Mouse (Mus musculus) ES-E14 (cell line): ENCODE data around the gene Dnajc22. TPM values are rescaled to one million over a fixed set of nuclear protein-coding genes. Genes with fewer than 3 reads are reported as not detected.

ENCODE experiments used
- DNase-seq: peaks from one replicate; pipeline ENCODE4 v3.0.0-alpha.2; 2013; ENCODE audit warnings: low read depth, low spot score
- H3K27ac ChIP-seq: 2 replicates; pipeline ENCODE4 v1.5.1; 2012; ENCODE audit warnings: low read depth, mild to moderate bottlenecking, low read length, moderate library complexity, mixed read lengths; ENCODE audit not compliant: poor library complexity, insufficient read depth, severe bottlenecking
- H3K36me3 ChIP-seq: 2 replicates; pipeline ENCODE4 v1.6.1; 2012; ENCODE audit warnings: mild to moderate bottlenecking, low read length, moderate library complexity, mixed read lengths; ENCODE audit not compliant: control insufficient read depth, poor library complexity, insufficient read depth, severe bottlenecking
- H3K4me1 ChIP-seq, 2 experiments: fragments of 150-350 bp in 1 of 2; sonication (generic) in 1 of 2; 2 replicates each; pipeline ENCODE4 v1.6.1; 2012; ENCODE audit warnings: low read length in 2 of 2, mild to moderate bottlenecking in 1 of 2, mixed read lengths in 1 of 2; ENCODE audit not compliant: control insufficient read depth in 2 of 2, insufficient read depth in 2 of 2, poor library complexity in 1 of 2
- H3K4me3 ChIP-seq, 2 experiments: fragments of 150-350 bp in 1 of 2; sonication (generic) in 1 of 2; 2 replicates each; pipeline ENCODE4 v1.5.1; 2012; ENCODE audit warnings: low read length in 2 of 2, low read depth in 1 of 2, mild to moderate bottlenecking in 1 of 2, mixed read lengths in 1 of 2; ENCODE audit not compliant: insufficient read depth in 1 of 2, poor library complexity in 1 of 2, severe bottlenecking in 1 of 2
- H3K9ac ChIP-seq: 2 replicates; pipeline ENCODE4 v1.6.1; 2012; ENCODE audit warnings: low read depth, mild to moderate bottlenecking, low read length, mixed read lengths; ENCODE audit not compliant: poor library complexity, insufficient read depth, severe bottlenecking
- H3K9me3 ChIP-seq: fragments of 150-350 bp; sonication (generic); 2 replicates; pipeline ENCODE4 v1.6.1; 2012; ENCODE audit warnings: low read depth, mild to moderate bottlenecking, low read length; ENCODE audit not compliant: control insufficient read depth, insufficient read depth
- CHD2 ChIP-seq: IDR thresholded peaks from 2 replicates; pipeline ENCODE4 v1.6.1; 2014; ENCODE audit warnings: mild to moderate bottlenecking, low read depth, low read length, inconsistent platforms
- HCFC1 ChIP-seq: IDR thresholded peaks from 2 replicates; pipeline ENCODE4 v1.6.1; 2012; ENCODE audit warnings: low read length, inconsistent platforms, borderline replicate concordance; ENCODE audit not compliant: insufficient read depth
- MAFK ChIP-seq: IDR thresholded peaks from 2 replicates; pipeline ENCODE4 v1.6.1; 2014; ENCODE audit warnings: mild to moderate bottlenecking, low read depth, low read length, inconsistent platforms; ENCODE audit not compliant: insufficient read depth
- ZC3H11A ChIP-seq: IDR thresholded peaks from 2 replicates; pipeline ENCODE4 v1.6.1; 2012; ENCODE audit warnings: low read depth, mild to moderate bottlenecking, inconsistent platforms, low read length, borderline replicate concordance
- ZNF384 ChIP-seq: IDR thresholded peaks from 2 replicates; pipeline ENCODE4 v1.6.1; 2012; ENCODE audit warnings: low read depth, low read length, inconsistent platforms
- in situ Hi-C, 2 experiments: fragments of 600-800 bp; cut with MboI; formaldehyde crosslinking; loops; one replicate each; pipeline ENCODE4 v1.15.1; 2025; ENCODE audit warnings: low sequenced_read_pairs in 2 of 2, inconsistent platforms in 1 of 2; ENCODE audit not compliant: unreplicated experiment in 2 of 2
- total RNA-seq: library from RNA; depleted of rRNA; stranded (reverse); fragments of 300-350 nt; gene quantifications from 2 replicates; pipeline ENCODE4 v1.2.3, GENCODE M21; 2012

Dnajc22 gene
- total RNA-seq, 1 experiment = 8.6 TPM

DNA sequence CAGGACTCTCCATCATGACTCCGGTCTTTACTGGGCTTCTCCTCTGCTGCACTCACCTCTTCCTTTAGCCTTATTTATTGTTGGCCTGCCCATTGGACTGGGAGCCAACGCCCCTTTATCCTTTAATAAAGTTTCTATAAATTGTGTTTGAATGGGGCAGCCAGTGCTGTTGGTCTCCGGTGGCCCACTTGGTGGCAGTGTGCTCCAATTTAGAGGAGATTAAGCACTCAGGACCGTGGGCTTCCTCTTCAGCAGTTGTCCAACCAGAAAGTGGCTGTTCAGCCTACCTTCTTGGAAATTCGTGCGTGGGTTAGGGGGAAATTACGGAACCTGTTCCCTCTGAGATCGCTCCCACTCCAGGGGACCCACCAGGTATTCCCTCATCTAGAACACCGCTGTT, 9.7 kb upstream of the Dnajc22 start:
- in situ Hi-C loops = loop anchor here in 1 of 2 experiments (25.0 kb wide), 1 partner anchor 296 kb away; the partner anchor contains the start of genes Wnt1 and Wnt10b
- Histone ChIP-seq H3K9me3 (no peaks in the 10 kb centered on the region), H3K9ac (no peak overlapping the region), H3K27ac (no peak overlapping the region), H3K4me1 (peaks cover 0 to 5% of the 10 kb centered on the region in 2 experiments; a peak in 2 of 4 replicates), H3K4me3 (no peak overlapping the region), H3K36me3 (peaks cover 32% of the 10 kb centered on the region)
- DNase-seq = no peak
- TF ChIP-seq ZC3H11A = no peak
- TF ChIP-seq HCFC1 = no peak

DNA sequence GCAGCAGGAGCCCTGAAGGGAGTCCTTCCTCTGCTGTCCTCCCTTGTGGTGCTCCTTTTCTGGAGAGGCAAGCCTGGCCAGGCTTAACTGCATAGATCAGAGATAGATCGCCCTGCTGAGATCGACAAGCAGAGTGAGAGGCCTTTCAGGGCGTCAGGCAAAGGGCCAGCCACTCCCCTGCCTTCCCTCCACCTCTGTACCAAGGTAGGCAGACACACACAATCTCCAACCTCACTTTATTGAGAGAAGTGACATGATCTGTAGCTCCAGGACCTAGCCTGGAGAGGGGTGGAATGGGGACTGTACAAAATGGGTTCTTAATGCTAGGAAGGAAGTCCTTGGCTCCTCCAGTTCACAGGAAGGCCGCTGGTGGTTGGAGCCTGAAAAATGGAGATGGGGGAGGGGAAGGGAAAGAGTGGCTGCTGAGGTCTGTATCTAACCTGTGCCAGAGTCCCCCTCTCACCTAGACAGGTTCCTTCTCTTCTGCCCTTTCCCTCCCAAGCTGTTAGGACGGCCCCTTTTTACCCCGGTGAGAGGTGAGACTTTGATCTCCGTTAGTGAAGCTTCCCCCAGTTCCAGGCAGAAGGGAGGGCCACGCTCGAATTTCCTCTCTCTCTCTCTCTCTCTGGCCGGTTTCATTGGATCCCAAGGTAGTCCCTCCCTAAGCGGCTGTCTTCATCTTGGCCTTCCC, 9.0 kb upstream of the Dnajc22 start:
- TF ChIP-seq MAFK = no peak
- no peak for TF ChIP-seq ZNF384
- TF ChIP-seq ZC3H11A = no peak
- no peak for TF ChIP-seq HCFC1
- TF ChIP-seq CHD2 = no peak
- DNase-seq = no peak
- Histone ChIP-seq H3K9me3 (no peaks in the 10 kb centered on the region), H3K36me3 (peaks cover 26% of the 10 kb centered on the region), H3K4me1 (peaks cover 0 to 9% of the 10 kb centered on the region in 2 experiments; a peak in 2 of 4 replicates), H3K4me3 (no peak overlapping the region; a peak in 1 of 4 replicates), H3K27ac (no peak overlapping the region), H3K9ac (no peak overlapping the region)
- in situ Hi-C loops = loop anchor here in 1 of 2 experiments (25.0 kb wide), 1 partner anchor 297 kb away; the partner anchor contains the start of genes Wnt1 and Wnt10b

DNA sequence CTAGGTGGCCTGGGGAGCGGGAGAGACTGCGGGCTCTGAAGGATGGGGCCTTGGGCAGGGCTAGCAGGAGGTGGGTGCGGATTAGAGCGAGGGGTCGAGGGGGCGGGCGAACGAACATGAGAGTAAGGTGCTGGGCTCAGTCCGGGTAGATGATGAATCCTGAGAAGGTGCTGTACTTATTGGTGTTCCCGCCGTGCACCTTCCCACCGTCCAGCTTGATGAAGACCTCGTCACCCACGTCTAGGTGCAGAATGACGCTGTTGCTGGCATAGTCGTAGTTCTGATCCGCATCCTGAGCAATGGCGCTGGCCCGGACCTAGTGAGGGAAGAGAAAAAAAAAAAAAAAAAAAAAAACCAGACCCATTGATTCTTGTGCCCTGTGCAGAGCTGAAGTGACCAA, 8.4 kb upstream of the Dnajc22 start:
- Histone ChIP-seq H3K27ac (no peak overlapping the region), H3K9me3 (no peaks in the 10 kb centered on the region), H3K9ac (no peak overlapping the region), H3K4me3 (peak overlapping the region in 1 of 2 experiments; percentile 16; a peak in 1 of 4 replicates), H3K36me3 (peaks cover 26% of the 10 kb centered on the region), H3K4me1 (peaks cover 0 to 11% of the 10 kb centered on the region in 2 experiments; a peak in 2 of 4 replicates)
- in situ Hi-C loops = loop anchor here in 1 of 2 experiments (25.0 kb wide), 1 partner anchor 297 kb away; the partner anchor contains the start of genes Wnt1 and Wnt10b
- DNase-seq = no peak
- no peak for TF ChIP-seq HCFC1
- TF ChIP-seq MAFK = no peak
- no peak for TF ChIP-seq ZC3H11A
- TF ChIP-seq ZNF384 = no peak
- TF ChIP-seq CHD2 = no peak

DNA sequence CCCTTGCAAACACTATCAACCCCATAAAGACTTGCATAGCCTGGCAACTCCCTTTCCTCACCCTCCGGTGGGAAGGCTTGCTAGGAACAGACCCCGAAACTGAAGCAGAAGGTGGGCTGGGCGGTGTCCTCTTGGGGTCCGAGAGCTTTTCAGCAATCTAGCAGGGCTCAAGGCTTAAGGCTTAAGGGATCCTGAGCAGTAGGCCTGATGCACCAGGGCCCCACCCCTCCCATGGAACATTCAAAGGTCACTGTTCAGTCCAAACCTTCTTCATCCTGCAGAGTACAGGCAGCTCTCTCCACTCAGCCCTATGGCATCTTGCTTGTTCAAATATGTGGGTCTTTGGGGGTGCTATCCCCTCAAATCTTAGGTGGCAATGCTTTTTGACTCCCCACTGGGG, 7.0 kb upstream of the Dnajc22 start:
- no peak overlapping the region for H3K27ac ChIP-seq
- no peak for TF ChIP-seq ZNF384
- TF ChIP-seq MAFK = no peak
- TF ChIP-seq CHD2 = no peak
- no peak for TF ChIP-seq ZC3H11A
- TF ChIP-seq HCFC1 = no peak
- H3K4me1 ChIP-seq = peaks cover 0 to 11% of the 10 kb centered on the region in 2 experiments; a peak in 2 of 4 replicates
- no peak overlapping the region for H3K9ac ChIP-seq
- peaks cover 19% of the 10 kb centered on the region for H3K36me3 ChIP-seq
- no peak for DNase-seq
- H3K4me3 ChIP-seq = no peak overlapping the region
- no peaks in the 10 kb centered on the region for H3K9me3 ChIP-seq
- in situ Hi-C loops = loop anchor here in 1 of 2 experiments (25.0 kb wide), 1 partner anchor 299 kb away; the partner anchor contains the start of genes Wnt1 and Wnt10b
